Mouse (Mus musculus) cerebellum, adult 9-10 months (tissue): ENCODE data around the gene Mpp3.

Experiments used
- DNase-seq: peaks from one replicate; pipeline ENCODE4 v3.0.0; 2022

Gene Mpp3

DNA sequence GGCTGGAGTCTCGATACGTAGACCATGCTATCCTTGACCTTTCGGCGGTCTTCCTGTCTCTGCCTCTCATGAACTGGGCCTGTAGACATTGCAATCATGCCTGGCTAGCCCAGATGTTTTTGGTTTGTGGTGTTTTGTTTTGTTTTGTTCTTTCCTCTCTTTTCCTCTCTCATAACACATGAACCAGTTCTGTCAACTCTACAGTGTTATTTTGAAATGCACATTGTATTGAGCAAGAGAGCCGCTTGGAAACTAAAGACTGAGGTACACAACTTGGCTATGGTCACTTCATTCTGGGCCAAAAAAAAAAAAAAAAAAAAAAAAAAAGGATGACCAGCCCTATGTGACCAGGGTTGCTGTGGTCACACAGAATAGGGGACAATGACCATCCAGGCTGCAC lies 55.6 kb downstream of the Mpp3 start:
- no peak for DNase-seq

DNA sequence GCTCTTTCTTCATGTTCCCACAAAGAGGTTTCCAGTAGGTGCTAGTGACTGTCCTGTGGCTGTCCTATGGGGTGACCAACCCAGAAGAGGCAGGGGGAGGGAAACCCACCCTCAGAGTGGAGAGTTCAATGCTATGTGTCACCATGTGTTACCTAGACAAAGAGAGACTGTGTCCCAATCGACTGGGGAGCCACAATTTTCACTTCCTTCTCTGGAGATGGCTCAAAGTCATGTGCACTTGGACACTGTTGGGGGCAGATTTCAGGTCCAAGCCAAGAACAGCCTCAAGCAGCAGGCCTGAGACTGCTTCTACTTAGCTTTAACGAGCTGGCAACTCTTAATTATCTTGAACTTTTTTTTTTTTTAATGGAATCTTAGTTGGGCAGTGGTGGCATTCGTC lies 56.2 kb downstream of the Mpp3 start:
- no peak for DNase-seq

DNA sequence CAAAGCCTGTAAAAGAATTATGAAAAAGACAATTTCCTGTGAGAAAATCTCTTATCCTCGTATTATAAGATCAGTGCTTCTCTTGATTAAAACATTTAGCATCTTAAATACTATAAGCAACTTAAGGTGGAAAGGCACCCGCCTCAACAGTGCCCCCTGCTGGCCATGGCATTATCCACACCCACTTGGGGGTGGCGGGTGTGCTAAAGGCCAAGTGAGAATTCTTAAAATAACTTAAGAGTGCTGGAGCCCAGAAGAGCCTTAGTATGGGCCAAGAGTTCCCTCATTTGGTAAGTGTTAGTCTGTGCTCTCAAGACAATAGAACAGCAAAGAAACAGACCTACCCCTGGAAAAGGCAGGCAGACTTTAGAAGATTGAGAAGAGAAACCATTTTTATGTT lies 56.9 kb downstream of the Mpp3 start:
- DNase-seq: peak; percentile 31

DNA sequence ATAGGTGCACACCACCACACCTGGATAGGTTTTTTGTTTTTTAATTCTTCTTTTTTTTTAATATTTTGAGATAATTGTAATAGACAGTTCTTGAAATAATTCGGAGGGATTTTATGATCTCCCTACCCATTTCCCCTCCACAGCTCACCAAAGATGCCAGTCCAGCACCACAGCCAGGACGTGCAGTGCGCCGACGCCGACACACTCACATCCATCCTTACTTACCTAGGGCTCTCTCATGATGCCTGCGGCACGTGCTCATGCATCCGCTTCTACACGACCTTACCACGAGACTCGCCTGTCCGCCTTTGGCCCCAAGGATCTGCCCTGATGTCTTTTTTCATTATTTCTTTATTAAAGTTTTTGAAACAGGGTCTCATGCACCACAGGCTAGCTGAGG lies 58.4 kb downstream of the Mpp3 start:
- DNase-seq: peak; percentile 15

DNA sequence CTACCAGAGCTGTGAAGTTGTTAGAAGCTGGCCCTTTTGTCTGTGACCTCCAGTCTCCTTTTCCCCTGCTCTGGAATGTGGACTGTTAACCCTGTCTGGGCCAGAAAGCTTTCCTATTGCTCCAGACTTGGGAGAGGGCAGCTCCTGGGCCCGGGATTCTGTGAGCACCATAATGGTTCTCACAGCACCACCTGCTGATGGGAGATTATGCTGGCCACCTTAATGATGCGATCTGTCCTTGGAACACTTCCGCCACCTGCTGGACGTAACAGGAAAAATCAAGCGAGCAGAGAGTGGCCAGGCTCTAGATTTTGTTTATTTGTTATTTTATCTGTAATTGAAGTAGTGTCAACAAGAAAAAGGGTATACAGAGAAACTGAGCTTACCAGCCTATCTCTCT lies 59.5 kb downstream of the Mpp3 start:
- peak; percentile 91 for DNase-seq

DNA sequence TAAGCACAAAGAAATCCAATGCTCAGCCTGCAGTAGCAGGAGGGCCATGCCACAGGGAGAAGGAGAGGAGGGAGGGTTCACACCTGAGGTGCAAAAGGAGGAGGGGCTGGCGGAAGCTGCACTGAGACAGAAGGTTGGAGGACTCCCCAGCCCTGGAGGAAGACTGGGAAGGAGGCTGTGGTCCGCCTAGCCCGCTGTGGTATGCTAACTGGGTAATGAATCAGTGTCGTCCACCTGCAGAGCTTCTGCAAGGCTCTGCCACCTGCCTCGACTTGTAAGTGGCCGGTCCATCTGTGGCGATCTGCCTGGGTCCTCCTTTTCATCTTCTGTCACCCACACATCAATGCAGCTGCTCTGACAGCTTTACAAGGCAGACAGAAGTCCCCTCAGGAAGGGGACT lies 60.0 kb downstream of the Mpp3 start:
- DNase-seq: peak; percentile 18

DNA sequence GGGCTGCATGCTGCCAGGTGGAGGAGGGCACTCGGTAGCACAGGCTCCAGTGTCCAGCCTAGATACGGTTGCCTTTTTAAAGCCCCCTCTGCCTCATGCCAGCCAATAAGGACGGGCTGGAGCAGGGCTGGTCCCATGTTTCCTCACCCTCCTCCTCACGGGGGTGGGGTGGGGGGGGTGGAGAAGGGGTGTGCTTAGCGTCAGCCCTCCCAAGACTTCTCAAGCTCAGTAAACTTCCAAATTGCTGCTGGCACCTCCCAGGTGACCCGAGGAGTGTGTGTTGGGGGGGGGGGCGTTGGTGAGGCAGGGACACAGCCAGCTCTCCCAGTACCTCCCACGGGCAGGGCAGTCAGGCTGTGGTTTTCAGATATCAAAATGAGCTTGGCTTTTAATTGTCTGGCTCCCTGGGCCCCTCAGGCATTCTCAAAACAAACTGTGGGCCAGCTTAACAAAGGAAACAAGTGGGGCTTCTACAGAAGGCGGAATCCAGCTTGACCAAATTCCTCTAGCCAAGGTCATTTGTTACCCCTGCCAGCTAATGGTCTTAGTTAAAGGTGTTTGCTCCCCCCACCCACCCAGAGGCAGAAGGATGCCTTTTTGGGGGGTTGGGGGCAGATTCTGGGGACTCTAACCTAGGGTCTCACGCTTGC lies 61.2 kb downstream of the Mpp3 start, which contains the start of gene Sost:
TSS of gene Sost (minus strand) at position 51 of the 650 bp plus-strand sequence.
- DNase-seq: no peak

DNA sequence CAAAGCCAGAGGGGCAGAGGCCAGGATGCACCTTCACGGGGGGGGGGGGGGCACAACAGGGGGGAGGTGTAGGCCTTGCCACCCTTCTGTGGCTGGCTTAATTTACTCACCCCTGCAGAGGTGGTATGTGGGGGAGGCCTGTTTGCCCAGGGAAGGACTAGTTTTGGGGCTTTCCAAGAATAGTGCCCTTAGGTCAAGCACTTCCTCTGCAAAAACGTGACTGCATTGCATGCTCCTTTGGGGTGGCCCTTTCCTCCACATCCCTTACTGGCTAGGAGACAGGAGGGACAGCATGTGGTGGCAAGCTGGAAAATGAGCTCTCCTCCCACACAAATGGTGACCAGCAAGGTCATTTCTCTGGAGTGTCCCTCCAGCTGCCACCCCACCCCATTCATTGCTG lies 62.7 kb downstream of the Mpp3 start:
- DNase-seq: no peak

DNA sequence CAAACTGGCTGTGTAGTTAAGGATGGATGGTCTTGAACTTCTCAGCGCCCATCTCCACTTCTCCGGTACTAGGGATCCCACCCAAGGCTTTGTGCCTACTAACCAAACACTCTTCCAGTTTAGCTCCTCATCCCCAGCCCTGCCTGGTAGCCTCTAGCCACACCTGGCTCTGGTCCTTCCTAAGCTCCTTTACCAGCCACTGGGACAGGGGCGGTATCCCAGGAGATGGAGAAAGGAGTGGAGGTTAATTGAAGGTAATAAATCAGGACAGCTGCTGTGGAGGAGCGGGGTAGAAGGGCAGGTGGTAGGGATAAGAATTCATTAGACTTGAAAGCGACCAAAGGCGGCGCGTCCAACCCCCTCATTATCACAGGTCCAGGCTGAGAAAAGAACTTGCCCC lies 63.6 kb downstream of the Mpp3 start:
- DNase-seq: no peak

DNA sequence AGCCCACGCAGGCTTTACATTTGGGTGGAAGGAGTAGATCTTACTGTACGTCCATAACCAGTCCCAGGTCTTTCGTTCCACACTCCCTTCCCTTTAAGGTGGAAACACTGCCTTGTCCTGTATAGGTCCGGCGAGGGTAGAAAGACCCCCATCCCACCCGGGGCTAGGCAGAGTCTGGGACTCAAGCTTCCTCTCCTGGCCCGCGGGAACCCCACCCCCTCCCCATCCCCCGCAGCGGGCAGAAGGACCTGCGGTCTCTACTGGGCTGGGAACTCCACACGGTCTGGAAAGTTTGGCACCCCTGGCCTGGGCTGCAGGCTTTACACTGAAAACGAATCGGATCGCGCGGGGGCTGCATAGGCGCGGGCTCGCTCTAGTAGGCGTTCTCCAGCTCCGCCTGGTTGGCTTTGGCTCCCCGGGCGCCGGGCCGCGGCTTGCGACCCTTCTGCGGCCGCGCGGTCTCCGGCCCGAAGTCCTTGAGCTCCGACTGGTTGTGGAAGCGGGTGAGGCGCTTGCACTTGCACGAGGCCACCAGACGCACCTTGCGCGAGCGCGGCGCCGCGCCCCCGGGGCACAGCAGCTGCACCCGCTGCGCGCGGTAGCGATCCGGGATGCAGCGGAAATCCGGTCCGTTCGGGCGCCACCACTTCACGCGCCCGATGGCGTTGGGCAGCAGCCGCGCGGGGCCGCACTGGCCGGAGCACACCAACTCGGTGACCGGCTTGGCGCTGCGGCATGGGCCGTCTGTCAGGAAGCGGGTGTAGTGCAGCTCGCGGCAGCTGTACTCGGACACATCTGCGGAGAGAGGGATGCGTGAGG lies 64.6 kb downstream of the Mpp3 start:
- no peak for DNase-seq

DNA sequence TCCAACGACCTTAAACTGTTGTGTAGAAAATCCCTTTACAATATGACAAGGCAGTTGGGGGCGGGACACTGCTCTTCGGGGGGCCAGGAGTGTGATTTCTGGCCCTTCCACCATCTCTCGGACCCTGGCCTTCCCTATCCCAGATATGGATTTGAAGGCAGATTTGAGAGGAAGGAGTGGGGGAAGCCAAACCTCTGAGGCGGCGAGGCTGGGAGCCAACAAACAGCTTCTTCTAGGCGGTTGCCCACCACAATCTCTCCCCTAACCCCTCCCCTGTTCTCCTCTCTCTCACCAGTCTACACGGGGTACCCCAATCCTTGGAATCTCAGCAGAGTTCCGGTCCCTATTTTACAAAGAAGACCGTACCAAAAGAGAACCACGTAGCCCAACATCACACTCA lies 65.2 kb downstream of the Mpp3 start:
- no peak for DNase-seq

DNA sequence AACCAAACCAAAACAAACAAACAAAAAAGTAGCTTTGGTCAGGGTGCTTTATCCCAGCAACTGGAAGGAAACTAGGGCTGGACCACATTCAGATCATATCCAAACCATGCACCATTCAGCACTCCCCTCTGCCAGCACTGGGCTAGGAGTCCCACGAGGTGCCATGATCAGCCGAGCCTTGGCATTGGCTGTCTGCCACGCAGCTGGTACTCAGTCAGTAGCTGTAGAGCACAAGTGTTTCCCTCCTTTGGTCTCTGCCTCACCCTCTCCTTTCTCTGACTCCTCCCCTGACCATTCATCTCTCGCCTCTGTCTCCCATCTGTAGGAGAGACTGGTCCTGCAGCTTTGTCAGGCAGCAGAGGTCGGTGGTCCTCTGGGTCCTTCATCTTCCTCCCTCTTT lies 70.8 kb downstream of the Mpp3 start:
- DNase-seq: no peak

DNA sequence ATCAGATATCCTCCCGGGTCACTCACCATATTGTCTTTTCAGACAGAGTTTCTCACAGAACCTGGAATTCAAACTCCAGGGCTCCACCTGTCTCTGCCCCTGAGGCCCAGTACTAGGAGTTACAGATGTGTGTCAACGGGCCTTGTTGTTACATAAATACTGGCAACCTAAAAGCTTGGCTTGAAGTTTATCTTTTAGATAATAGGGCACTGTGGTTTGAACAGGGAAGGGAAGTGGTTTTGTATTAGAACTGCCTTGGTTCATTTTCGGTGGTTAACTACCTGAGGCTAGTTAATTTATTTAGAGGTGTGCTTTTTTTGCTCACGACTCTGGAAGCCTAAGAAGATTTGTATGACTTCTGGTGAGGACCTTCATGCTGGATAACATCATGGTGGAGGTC lies 74.8 kb downstream of the Mpp3 start:
- no peak for DNase-seq

DNA sequence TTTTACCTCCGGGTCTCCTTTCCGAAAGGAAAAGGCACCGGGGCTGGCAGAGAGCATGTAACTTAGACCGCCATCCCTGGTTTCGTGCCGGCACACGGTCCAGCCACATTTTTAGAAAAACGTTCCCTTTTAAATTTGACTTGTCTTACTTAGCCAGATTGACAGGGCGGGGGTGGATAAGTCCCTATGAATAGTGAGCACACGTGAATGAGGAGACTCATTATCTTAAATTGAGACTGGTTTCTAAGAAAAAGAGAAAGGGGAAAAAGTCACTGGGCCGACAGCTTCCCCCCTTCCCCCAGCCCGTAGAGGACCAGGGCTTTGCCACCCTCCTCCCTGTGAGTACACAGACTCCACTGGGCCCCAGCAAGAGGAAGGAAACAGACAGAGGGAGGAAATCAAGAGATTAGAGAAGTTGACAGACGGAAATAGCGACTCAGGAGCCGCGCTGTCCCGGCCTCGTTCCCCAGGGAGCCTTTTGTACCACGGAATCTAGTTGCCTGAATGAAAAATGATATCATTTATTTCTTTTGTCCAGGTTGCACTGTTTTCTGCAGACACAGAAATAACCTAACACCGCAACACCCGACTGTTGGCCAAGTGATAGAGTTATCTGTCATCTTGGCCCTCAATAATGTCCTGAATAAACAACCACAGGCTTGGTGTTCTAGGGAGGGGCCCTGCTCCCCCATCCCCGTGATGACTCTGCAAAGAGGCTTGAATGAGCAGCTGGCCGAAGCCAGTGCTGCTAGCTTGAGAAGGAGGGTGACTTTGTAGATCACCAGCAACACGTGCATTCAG lies 75.5 kb downstream of the Mpp3 start:
- DNase-seq: no peak

DNA sequence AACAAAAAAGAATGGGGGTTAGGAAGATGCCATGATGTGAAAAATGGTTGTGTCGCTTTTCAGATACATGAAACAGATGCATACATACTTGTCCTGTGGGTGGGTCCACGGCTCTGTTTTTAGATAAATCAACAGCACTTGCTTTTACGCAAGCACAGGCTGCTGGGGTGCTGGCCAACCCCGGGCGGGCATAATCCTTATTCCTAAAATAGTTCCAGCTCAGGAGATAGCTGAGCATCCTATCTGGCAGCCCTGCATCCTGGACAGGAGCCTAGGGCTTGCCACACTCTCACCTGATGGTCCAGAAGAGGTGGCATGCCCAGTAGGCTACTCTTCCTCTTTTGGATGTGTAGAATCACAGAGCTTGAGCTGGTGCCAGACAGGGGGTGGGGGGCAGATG lies 78.2 kb downstream of the Mpp3 start:
- no peak for DNase-seq
